Mouse (Mus musculus) embryonic stem cell, embryonic (primary cell): ENCODE measurements at regions not wholly inside any gene's neighbourhood (a gene's known extent, or its start where the extent isn't known, plus 50 kb on each side); places are given as distances from the start of the nearest gene placed in this dataset.

ENCODE experiments used
- CTCF ChIA-PET, 4 experiments: fragments of 300-600 bp in 2 of 4; fragments of 350-600 bp in 2 of 4; sonication (Branson Sonifier 250); formaldehyde crosslinking; loops; one replicate each; lab custom pipeline; 2022; ENCODE audit warnings: inconsistent platforms in 2 of 4; lab: Charles Lee
- POLR2A ChIA-PET, 4 experiments: fragments of 300-600 bp in 2 of 4; fragments of 350-600 bp in 2 of 4; sonication (Branson Sonifier 250); formaldehyde crosslinking; loops; one replicate each; lab custom pipeline; 2022; ENCODE audit warnings: antibody characterized with exemption in 4 of 4, inconsistent platforms in 1 of 4; lab: Charles Lee

GRCm38 (mm10) chrX:114963543-114963942 lies 56.2 kb downstream of the Ube2dnl2 start:
- POLR2A ChIA-PET = interaction anchor here in 1 of 4 experiments (1.0 kb wide), 1 partner anchor 10 kb away, joined by 3 read pairs; no protein-coding TSS in a partner anchor
- CTCF ChIA-PET = no interaction called here

- POLR2A ChIA-PET = interaction anchor here in 1 of 4 experiments (1.0 kb wide), 1 partner anchor 11 kb away, joined by 3 read pairs; no protein-coding TSS in a partner anchor
- CTCF ChIA-PET = no interaction called here
These were observed 67.4 kb downstream of the Ube2dnl2 start for GRCm38 (mm10) chrX:114974601-114975340.

GRCm38 (mm10) chrX:114975346-114975843 lies 68.0 kb downstream of the Ube2dnl2 start:
- CTCF ChIA-PET = no interaction called here
- POLR2A ChIA-PET = no interaction called here
